Mouse (Mus musculus): ENCODE data around the gene Cpa1.

Cpa1 gene

DNA sequence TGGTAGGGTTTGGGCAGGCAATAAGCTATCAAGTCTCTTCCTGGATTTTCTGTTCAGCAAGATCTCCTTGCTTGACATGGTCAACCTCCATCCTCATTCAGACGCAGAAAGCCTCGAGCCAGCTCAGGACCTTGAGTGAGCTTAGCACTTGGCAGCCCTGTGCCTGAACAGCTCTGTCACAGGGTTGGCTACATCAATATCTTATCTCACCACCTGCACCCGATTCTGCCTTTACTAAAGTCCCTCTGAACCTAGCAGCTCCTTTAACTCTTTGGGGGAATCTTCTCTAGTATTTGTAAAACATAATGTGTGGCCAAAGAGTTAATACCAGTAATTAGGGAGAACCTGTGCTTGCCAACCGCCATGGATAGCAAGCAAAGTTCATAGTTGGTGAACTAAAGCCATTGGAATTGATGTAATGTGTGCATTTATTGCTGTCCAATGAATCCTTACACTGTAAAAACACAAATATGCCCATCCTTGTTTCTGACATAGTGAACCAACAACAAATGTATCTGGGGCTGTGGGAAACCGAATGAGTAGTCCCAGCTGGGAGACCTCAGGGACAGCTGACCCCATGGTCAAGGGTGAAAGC lies at the start of gene Cpa1:
Cpa1 (plus strand) TSS at position 545 of the 595 bp plus-strand sequence.
- DNase-seq (ENCODE audit: low spot score), result no peak

DNA sequence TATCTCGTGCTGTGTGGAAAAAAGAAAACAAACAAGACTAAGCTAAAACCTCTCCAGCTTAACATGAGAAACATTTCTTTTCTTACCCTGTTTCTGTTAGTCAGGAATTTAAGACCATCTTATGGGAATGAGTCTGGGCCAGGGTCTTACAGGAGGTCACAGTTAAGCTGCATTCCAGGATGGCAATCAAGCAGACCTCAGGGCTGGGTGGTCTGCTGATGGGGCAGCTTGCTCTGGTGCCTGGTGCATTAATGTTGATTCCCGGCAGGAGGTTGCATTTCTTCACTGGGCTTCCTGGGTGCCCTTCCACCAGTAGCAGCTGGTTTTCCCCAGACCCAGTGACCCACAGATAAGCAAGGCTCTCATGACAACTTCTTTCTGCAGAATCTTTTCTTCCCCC lies 49.2 kb upstream of the Cpa1 start:
- DNase-seq (ENCODE audit: low spot score), result no peak

DNA sequence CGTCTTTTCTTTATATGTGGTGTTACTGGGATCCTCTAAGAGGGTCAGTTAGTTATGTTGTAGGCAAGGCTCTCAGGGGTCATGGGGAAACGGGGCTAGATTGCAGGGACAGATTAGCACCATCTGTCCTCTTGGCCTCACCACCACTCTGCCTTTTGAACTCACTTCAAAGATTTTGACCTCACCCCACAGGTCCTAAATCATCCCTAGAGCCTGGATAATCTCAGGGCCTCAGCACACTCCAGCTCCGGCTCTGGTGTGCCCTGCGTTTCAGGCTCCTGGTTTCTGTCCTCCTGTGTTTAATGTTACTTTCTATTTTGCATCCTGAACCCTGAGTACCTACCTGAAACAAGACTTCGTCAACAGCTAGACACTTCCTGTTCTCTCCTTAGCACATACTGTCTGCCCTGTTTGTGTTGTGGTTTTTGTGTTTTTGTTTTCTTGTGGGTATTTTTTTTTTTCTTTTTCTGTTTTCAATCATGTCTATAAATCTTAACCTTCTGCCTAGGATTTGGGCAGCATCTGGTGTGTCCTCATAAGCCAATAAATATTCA lies 47.1 kb upstream of the Cpa1 start:
- no peak for DNase-seq (ENCODE audit: low spot score)

DNA sequence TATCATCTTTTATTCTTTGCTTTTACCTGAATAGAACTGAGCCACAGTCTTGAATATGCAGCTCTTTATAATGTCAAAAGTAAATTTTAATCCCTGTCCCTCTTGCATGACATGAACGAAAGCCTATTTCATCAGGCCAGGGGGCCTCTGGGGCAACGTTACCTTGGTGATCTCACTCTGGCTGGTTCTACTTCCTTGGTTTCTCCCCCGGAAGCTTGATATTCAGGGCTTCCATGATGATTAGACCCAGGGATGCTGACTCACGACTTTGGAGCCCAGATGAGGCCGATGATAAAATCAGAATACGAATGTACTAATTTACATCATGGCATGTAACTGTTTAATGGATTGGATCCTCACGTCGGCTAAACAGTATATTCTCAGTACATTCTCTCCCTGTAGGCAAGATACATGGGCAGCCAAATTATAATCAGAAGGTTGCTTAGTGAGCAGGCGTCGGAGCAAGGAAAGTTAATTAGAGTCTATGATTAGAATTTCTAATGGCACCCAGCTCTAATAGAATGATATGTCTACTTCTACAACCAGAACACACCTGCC lies 46.5 kb upstream of the Cpa1 start:
- DNase-seq (ENCODE audit: low spot score), result no peak

DNA sequence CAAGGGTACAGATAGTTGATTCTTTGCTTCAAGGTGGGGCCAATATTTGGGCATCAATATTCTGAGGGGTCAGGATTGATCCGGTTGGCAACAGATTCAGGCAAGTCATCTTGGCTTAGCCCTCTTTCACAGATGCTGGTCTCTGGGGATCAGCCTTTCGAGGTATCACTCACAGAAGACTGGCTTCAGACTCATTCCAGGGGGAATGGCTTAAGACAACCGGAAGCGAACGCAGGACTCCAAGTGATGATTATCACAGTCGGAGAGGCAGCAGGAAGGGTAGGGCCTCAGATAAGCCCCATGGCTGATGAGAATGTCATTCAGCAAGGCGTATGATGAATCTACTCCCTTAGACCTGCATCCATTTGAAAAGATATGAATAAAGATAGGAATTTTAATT lies 44.7 kb upstream of the Cpa1 start:
- DNase-seq (ENCODE audit: low spot score), result no peak

DNA sequence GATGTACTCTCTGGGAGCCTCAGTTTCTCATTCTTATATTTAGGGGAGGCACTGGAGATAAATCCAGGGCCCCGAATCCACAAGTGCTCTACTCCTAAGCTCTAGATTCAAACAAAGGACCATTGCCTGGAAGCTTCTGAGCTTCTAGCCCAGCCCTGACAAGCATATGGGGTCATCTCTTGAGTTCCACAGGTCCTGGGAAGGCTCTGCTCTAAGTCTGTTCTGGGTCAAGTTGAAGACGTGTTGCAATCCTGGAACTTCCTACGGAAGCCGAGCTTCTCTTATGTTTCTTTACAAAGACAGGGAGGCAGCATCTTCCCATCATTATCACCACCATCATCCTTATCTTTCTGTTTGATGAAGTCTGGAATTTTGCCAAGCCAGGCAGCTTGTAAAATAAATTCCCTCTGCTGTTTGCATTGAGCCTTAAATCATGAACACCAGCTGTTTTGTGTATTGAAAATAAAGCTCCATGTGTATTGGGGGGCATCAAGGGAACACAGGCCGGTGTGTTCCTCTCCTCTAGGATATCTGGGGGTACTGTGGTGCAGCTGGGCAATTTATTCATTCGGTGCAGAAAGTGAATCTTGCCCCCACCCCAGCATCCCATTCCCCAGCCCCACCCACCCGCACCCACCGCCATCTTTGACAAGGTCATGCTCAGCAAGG lies 42.7 kb upstream of the Cpa1 start:
- DNase-seq (ENCODE audit: low spot score), result no peak

DNA sequence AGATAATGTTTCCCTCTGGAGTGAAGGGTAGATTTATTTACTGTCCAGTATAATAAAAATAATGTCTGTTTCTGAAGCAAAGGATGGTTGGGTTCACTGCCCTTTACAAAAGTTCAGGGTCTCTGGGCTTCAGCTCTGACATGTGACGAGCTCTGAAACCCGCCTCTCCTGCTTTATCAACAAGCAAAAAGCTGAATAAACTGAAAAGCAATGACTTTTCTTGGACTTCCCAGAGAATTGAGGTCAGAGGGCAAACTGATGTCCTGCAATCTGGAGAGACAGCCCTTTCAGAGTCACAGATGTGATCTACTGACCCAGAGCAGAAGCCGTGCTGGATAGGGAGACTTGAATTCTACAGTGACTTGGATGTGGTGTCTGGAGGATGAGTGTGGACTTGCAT lies 39.0 kb upstream of the Cpa1 start:
- no peak for DNase-seq (ENCODE audit: low spot score)

DNA sequence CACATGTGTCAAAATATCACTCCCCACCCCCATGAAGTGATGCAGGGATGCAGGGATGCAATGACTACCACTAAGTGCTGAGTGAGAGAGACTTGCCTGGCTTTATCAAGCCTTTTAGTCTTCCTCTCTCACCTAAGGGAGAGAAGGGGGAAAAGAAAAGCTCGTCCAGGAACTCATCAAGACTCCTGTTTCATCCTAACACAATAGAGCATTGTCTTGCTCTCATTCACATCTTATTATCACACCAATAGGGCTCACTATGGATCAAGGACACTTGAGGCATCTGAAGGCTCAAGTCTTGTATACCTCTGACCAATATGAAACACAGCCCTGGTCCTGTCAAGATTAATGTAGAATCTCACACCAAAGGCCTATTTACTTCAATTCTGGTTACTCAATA lies 38.0 kb upstream of the Cpa1 start:
- no peak for DNase-seq (ENCODE audit: low spot score)

DNA sequence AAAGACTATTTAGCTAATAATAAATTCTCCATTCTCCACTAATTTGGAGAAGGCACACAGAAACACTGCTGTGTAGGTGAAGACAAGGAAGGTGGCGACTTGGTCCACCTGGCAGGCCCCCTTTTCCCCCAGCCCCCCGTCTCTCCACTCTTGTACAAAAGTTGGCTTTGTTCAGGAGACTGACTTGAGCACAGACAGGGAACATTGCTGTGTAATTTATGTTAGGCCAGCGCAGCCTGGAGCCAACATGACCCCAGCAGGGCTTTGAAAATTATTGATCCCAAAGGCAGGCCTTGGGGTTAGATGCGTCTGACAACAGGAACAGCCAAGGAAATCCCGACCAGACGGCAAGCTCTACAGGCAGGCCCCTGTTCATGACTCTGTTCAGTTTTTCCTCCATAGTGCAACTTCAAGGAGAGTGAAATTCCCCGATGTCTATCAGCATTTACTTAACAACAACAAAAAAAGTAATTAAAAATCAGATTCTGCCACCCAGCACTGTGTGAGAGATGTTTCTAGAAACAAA lies 34.6 kb upstream of the Cpa1 start:
- DNase-seq (ENCODE audit: low spot score), result no peak

DNA sequence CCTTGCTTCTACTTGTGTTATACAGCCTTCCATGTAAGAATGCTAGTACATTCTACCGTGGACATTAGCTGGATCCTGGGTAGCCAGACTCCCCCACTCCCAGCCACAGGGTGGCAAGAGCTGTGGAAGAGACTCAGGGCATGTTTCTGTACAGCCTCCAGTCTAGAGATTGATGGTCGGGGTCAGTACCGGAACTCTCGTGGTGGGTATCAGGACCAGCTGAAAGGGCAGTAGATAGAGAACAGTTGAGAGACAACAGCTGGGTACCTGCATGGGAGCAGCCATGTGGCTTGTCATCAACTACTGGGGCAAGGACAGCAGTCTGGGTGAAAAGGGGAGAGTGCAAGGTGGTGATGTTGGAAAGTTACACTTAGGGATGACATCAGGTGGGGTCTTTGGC lies 33.9 kb upstream of the Cpa1 start:
- no peak for DNase-seq (ENCODE audit: low spot score)

DNA sequence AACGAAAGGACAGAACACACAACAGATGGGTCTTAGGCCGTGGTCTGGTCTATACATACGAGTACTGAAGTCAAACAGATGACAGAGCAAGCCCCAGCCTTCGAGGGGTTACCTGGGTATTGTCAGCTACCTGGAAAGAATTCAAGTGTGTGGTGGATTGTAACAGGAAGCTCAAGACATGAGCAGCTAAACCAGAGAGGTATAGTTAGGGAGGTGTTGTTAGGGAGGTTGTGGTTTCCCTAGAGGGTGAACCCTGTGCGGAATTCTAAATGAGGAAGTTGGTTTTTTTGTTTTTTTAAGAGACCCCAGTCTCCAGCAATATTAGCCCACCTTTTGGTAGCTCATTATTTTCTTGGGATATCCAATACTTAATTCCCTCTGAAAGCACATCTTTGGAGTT lies 33.3 kb upstream of the Cpa1 start:
- no peak for DNase-seq (ENCODE audit: low spot score)

DNA sequence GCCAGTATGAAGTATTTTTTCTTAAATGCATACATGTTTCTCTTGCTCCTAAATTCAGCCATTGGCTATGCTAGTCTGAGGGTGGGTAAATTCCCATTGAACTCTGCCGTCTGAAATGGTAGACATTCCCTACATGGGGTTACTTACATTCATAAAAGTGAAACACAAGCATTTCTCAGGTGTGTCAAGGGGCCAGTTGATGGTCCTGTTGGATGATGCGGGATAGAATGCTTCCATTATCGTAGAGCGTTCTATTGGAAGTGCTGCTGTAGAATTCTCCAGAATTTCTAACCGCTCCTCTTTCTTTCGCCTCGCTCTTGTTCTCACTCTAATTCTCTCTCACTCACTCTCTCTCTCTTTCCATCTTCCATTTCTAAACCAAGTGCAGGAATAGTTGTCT lies 28.3 kb upstream of the Cpa1 start, which contains the start of gene Cpa5:
Cpa5 (plus strand) TSS at position 301 of the 400 bp plus-strand sequence.
- no peak for DNase-seq (ENCODE audit: low spot score)

DNA sequence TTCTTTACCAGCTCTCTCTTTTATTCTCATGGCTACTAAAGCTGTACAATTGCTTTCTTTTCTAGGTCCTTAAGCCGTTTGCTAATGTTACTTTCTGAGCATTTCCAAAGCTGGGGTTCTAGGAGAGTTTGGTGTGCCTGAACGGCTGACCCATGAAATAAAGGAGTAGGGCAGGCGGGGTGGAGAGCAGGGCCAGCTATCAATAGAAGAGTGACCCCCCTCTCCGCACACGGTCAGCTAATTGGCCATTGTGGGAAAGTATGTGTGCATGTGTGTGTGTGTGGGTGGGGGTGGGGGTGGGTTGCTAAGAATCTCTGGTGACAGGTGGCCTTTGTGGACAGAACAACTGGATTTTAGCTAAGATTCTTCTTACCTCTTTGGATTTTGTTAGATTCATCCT lies 27.8 kb upstream of the Cpa1 start:
- no peak for DNase-seq (ENCODE audit: low spot score)

DNA sequence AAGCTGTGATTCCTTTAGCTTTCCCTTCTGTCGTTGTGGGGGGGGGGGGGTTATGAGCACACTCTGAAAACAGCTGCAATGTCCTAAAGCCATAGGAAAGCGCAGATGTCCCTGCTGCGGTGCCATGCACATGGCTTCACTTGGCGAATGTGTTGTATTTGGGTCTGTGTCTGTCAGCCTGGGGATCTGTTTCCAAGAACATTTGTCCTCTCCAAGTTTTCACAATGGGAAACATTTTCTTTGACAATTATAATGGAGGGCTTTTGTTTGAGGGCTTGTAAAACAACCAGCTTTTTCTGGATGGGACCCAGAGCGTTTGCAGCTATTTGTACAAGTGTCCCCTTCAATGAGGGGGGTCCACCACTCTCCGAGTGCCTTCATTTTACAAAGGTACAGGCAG lies 24.8 kb upstream of the Cpa1 start:
- DNase-seq (ENCODE audit: low spot score), result no peak

DNA sequence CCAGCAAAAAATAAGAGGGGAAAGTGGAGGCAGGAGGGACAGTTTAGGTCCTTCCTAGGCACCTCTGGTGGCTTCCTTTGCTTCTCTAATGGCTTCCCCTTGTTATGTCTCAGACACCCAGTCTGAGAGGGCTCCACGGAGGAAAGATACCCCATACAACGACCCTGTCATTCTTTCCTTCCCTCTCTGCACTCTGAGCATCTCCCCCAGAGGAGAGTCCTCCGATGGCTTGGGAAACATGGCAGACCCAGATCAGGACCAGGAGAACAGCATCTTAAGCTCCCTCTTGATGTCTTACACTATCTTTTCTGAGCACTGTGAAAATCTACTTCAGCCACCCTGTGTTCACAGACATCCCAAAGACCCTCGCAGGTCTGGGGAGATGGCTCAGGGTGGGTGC lies 23.3 kb upstream of the Cpa1 start:
- DNase-seq (ENCODE audit: low spot score), result no peak

DNA sequence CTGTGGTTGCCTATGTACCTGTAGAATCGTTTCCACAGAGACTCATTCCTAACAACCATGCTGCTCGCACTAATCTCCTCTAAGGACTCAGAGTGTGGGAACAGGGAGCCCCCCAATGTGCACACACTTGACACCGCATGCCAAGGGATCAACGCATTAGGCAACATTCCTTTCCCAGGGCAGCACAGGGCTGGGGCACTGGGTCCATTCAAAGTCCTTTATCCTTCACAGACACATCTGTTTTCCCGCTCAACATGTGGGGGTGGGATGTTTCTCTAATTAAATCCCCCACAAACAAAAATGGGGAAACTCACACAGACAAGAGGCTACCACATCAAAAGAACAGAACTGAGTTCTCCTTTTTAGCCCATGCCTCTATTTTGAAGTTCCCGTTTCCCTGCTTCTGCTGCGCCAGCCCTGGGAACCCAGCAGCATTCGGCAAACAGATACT lies 22.5 kb upstream of the Cpa1 start:
- DNase-seq (ENCODE audit: low spot score), result no peak

DNA sequence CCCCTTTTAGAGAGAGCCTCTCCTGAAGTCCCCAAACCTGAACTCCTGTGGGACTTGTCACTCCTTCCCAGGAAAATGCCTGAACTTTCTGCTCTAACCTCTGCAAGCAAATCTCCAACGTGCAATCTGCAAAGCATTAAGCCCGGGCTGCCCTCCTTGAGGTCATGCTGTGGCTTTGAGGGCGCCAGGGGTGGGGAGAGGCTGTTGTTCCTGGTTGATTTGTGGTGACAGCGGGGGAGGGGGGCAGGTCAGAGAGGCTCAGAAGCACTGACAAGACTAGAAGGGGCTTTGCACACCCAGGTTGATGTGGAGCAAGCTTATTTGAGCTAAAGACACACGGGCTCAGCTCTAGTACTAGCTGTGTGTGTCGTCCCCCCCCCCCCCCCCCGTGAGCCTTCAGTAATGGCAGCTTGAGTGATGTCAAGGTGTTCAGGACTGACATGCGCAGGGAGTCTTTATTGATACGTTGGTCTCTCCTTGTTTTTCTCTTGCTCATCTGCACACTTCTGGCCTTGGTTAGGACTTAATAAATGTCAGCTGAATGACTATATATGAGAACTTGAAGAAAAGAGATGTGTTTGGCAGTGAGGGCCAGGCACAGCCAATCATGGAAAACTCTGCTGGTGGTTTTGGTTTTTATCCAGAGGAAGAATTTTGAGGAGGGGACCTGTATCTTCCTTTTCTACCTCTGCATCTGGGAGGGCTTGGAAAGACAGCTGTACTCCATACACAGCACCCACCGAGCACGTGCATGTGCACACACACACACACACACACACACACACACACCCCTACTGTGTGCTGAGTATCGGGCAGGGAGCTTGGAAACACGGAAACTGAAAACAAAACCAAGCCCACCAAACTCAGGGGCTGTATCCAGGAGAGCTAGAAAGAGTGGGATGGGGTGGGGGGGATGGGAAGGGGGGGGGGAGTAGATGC lies 21.7 kb upstream of the Cpa1 start:
- DNase-seq (ENCODE audit: low spot score), result no peak

DNA sequence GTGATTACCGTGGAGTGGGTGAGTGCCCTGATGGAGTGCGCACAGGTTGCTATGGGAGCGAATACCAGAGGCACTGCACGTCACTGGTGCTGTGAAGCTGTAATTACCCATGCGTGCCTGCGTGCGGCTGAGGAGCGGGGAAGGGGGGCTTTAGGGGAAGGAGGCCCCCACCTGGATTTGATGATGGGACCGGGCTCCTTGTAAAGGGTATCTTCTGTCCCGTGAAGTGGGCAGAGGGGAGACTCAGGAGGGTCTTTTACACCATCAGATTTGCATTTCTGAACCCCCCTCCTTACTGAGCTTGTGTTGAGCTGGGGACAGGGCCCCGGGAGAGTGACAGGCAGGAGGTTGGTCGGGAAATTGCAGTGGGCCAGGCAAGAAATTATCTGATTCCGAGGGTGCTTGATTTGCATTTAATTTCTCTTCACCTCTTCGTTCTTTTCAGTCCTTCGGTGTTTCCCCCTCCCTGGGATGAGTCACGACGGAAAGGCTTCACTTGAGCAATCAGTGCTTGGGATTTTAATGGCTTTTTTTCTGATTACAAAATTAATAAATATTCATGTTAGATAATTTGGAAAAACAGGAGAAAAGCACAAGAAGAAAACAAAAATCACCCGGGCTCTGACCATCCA lies 20.9 kb upstream of the Cpa1 start:
- DNase-seq (ENCODE audit: low spot score), result no peak

DNA sequence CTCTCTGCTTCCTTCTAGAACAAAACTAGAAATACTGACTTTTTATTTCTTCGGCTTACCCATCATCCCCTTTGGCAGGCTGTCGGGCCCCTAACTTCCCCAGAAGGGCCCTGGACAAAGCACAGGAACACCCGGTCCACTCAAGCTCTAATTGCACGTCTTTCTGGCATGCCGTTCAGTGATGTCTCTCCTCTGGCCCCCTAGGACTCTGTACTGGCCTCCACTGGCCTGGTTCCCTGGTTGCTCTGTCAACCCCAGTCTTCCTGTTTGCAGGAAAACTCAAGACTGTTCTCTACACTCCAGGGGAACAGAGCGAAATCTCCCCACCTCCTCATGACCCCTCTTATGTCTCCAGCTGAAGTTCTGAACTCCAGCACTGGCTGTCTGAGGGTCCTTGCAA lies 20.3 kb upstream of the Cpa1 start:
- DNase-seq (ENCODE audit: low spot score), result no peak

DNA sequence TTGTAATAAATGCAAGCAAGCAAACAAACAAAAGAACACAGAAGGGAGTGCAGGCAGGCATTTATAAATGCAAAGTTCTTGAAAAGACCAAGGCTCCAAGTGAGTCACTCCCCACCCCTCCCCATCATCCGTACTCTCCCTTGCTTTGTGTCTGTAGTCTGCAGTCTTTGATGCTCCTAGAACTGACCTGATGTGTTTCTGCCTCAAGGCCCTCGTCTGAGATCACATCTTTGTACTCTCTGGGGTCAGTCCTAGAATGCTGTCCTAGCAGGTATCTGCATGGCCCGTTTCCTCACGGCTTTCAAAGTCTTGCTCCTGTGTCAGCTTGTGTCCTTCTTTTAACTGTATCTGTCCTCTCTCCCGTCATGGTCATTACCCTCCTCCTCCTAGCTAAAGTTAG lies 19.4 kb upstream of the Cpa1 start:
- DNase-seq (ENCODE audit: low spot score), result no peak

DNA sequence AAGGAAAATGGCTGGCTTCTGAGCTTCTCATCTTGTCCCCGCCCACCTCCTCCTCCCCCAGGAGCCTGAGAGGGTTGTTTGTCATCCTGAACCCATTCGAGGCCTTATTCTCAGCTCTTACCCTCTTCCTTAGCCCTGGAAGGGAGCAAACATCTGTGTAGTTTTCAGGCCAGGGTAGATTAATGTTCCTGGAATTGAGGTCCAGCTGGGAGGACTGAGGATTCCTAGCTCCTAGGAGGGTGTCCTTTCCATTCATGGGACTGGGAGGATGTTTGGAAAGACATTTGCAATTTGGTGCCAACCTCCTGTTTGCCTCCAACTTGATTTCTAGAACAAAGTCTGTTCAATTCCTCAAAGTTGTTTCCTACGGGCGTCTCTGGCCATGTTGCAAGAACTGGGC lies 18.4 kb upstream of the Cpa1 start:
- no peak for DNase-seq (ENCODE audit: low spot score)

DNA sequence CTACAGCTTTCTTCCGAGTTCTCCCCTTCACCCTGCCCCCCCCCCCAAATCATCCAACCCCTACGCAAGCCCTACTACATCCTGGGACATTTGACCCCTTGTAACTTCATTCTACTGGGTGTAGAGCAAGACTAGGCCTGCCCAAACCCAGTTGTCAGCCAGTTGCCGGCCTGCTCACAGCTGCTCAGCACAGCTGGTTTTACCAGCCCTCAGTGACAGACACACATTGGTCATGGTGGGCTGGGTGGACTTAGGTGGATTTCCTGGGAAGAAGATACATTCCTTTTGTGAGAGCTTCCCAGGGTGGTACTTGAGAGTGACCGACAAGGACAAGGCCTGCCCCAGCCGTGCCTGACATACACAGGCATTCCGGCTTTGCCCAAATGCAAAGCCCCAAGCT lies 18.0 kb upstream of the Cpa1 start:
- DNase-seq (ENCODE audit: low spot score), result no peak

Data from lung, postnatal 25 days (tissue).